Mouse (Mus musculus): Measurements from ENCODE around the gene Hmces.
A peak's percentile ranks its signal among the peaks of the same experiment; 100 is the strongest.
"Not testable (repeated sequence)": the region's sequence is repeated elsewhere in the genome, so short reads cannot be mapped to it uniquely, and the experiment has no call there.

Gene Hmces

DNA sequence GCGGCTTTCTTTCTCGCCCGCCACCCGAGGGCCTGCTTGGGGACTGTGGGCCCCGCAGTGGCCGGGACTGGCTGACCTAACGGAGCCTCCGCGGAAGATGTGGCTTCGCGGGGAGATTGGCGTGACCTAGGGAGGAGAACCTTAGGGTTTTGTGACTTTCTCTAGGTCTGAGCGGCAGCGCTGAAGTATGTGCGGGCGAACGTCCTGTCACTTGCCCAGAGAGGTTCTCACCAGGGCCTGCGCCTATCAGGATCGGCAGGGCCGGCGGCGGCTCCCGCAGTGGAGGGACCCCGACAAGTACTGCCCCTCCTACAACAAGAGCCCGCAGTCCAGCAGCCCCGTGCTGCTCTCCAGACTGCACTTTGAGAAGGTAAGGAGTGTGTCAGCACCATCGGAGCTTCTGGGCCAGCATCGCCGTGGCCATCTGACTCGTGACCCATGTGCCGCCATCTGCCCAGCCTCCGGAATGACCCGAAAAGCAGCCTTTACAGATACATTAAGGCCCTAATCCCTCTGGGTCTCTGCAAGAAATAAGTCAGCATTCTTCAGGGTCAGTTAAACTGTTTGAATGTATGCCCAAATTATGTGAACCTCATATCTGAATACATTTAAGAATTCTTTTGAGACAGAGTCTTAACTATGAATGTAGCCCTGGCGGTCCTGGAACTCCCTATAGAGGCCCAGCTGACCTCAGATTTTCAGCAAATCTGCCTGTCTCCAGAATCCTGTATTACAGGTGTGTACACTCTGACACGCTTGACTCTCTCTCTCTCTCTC lies 779 bp downstream of the Hmces start:
- ATAC-seq (ENCODE audit: low TSS enrichment): peak; percentile 35

DNA sequence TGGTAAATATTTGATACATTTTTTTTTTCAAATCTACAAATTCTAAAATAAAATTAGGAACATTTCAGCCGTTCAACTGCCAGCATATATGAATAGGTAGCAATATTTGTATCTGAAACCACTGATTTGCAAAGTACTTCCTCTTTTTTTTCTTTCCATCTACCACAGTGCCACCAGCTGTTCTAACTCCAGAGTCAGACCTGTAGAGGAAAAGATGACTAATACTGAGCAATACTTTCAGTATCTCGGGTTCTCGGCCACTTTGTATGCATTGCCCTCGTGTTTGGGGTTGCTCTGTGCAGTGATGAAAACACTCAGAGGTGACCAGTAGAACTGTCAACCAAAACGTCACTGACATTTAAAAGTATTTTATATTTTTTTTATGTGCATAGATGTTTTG lies 2.2 kb downstream of the Hmces start:
- no peak for ATAC-seq (ENCODE audit: low TSS enrichment)

- ATAC-seq (ENCODE audit: low TSS enrichment): no peak
These were observed 7.5 kb downstream of the Hmces start for GRCm38 (mm10) chr6:87921201-87921600.

DNA sequence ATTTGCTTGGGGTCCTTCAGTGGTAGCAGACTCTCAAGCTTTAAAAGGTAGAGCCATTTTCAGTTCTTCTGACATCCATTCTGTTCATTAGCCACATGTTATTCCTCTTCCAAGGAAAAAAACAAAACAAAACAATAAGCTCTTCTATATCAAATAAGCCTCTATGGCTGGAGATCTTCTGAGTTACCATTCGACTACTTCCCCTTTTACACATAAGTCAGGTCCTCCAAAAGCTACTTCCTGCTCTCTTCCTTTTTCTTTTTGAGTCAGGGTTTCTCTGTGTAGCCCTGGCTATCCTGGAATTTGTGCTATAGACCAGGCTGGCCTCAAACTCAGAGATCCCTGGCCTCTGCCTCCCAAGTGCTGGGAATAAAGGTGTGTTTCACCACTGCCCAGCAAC lies 9.9 kb downstream of the Hmces start:
- ATAC-seq (ENCODE audit: low TSS enrichment): no peak

- ATAC-seq (ENCODE audit: low TSS enrichment): no peak
These were observed 21.3 kb downstream of the Hmces start for GRCm38 (mm10) chr6:87935037-87935436.

- peak; percentile 34; the same call in 1 of the 2 replicates for ATAC-seq (ENCODE audit: low TSS enrichment)
These were observed 23.5 kb downstream of the Hmces start for GRCm38 (mm10) chr6:87937178-87937788.

- ATAC-seq (ENCODE audit: low TSS enrichment): no peak
These were observed 25.2 kb downstream of the Hmces start for GRCm38 (mm10) chr6:87938941-87939340.

GRCm38 (mm10) chr6:87942179-87942578 lies 28.4 kb downstream of the Hmces start:
- no peak for ATAC-seq (ENCODE audit: low TSS enrichment)

DNA sequence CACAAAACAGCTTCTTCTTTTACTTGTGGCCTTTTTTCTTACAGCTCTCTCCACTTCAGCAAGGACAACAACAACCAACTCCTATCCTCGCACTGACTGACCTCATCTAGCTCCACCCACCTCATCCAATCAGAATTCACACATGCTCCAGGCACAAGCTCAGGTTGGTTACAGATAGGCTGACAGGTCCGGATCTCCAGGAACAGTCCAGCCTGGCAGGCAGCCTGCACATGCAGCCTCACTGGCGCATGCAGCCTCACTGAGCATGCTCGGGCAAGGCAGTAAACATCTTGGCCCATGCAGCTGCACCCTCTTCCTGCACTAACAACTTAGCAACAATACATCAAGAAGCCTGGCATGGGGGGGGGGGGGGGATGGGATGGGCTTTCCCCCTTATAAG lies 48.7 kb downstream of the Hmces start:
- not testable (repeated sequence) for ATAC-seq (ENCODE audit: low TSS enrichment)

GRCm38 (mm10) chr6:87970041-87970440 lies 56.3 kb downstream of the Hmces start:
- ATAC-seq (ENCODE audit: low TSS enrichment): no peak

DNA sequence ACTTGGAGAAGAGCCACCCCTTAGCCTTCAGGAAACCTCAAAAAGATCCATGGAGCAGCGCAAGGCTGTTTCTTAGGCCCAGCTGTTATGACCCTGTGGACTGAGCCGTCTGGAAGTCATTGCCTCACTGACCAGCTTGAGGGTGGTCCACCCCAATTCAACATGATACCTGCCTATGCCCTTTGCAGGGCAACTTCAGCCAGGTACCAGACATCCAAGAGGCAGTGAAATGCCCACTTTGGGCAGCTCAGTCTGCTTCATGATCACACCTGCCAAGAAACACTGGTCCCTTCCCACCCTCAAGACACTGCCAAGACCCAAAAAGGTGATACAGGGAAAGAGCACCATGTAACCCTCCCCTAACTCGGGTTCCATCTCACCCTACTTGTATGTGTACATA lies 66.0 kb downstream of the Hmces start:
- ATAC-seq (ENCODE audit: low TSS enrichment): no peak

GRCm38 (mm10) chr6:87980374-87981029 lies 66.8 kb downstream of the Hmces start:
- ATAC-seq (ENCODE audit: low TSS enrichment): peak; percentile 76

- peak; percentile 31; the same call in 1 of the 2 replicates for ATAC-seq (ENCODE audit: low TSS enrichment)
These were observed 67.3 kb downstream of the Hmces start for GRCm38 (mm10) chr6:87981030-87981485.

- ATAC-seq (ENCODE audit: low TSS enrichment): peak; percentile 78
These were observed 68.0 kb downstream of the Hmces start, which contains the start of gene H1fx for GRCm38 (mm10) chr6:87981547-87982256. H1fx (minus strand) TSS chr6:87981637.

- ATAC-seq (ENCODE audit: low TSS enrichment): no peak
These were observed 68.8 kb downstream of the Hmces start for GRCm38 (mm10) chr6:87982506-87982905.
